Mouse (Mus musculus): ENCODE data around the gene Rasl10a.

DNA sequence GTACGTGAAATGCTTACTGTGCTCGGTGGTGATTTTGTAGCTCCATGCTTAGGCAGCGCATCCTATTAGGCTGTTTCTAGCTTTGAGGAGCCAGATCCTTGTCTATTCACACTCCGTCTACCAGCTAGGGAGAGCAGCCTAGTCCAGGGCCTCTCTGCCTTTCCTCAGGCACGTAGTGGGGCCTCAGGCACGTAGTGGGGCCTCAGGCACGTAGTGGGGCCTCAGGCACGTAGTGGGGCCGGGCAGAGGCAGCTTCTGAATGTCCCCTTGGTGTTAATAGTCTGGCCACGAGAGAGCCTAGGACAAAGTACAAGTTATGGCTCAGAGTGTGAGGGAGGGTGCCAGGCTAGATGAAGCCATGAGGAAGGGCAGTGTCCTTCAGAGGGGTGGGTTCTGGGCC is 25.2 kb upstream of the Rasl10a start:
- TF ChIP-seq CTCF (IDR thresholded peaks at IDR 0.05; ENCODE audit: low read depth) (no peak), EP300 (IDR thresholded peaks at IDR 0.05; ENCODE audit: low read depth) (no peak)
